Mouse (Mus musculus) bone marrow macrophage, adult 2 months (primary cell): Measurements from ENCODE around the gene Phgr1. TPM values are rescaled to one million over a fixed set of nuclear protein-coding genes. Genes with fewer than 3 reads are reported as not detected.

Experiments used
- H3K27ac ChIP-seq: 2 replicates; pipeline ENCODE4 v1.5.1; 2012; ENCODE audit warnings: low read depth, low read length; ENCODE audit not compliant: insufficient read depth
- H3K4me1 ChIP-seq: 2 replicates; pipeline ENCODE4 v1.6.1; 2012; ENCODE audit warnings: low read length; ENCODE audit not compliant: control insufficient read depth, insufficient read depth
- H3K4me3 ChIP-seq: 2 replicates; pipeline ENCODE4 v1.5.1; 2012; ENCODE audit warnings: mild to moderate bottlenecking, low read length, moderate library complexity; ENCODE audit not compliant: insufficient read depth
- CTCF ChIP-seq: IDR thresholded peaks from 2 replicates; pipeline ENCODE4 v1.5.1; 2012; ENCODE audit warnings: low read depth, mild to moderate bottlenecking, low read length, moderate library complexity
- POLR2A ChIP-seq: IDR thresholded peaks from 2 replicates; pipeline ENCODE4 v1.6.1; 2012; ENCODE audit warnings: mild to moderate bottlenecking, low read depth, low read length, borderline replicate concordance
- polyA plus RNA-seq: library from polyadenylated mRNA; stranded (reverse); fragments of >200 nt; gene quantifications from 2 replicates; pipeline ENCODE4 v1.2.4, GENCODE M21; 2012; ENCODE audit not compliant: missing spikeins, insufficient read depth, insufficient read length

The Phgr1 gene
- polyA plus RNA-seq, 1 experiment, result not detected

DNA sequence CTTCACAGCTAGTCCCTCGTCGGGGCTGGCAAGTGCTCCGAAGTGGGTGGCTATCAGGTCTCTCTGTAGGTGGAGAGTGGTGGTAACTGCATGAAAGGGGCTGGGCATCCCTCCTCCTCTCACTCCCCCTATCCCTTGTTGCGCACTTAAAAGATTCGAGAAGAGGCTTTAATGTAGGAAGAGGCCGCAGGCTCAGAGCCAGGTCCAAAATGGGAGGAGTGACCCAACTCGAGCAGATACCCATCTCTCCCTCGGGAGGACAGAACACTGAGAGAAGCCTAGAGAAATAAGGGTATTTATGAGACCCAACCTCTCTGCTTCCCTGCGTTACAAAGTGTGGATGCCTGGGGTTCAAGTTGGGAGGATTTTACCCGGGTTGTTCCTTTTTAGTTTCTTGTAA lies 6.5 kb downstream of the Phgr1 start:
- Histone ChIP-seq H3K27ac (no peak overlapping the region), H3K4me1 (0 out of 2 replicates have a peak, but pooled peaks cover 2% of the 10 kb centered on the region), H3K4me3 (peak overlapping the region; percentile 17; the same call in 1 of the 2 replicates)
- TF ChIP-seq POLR2A (no peak), CTCF (no peak)

DNA sequence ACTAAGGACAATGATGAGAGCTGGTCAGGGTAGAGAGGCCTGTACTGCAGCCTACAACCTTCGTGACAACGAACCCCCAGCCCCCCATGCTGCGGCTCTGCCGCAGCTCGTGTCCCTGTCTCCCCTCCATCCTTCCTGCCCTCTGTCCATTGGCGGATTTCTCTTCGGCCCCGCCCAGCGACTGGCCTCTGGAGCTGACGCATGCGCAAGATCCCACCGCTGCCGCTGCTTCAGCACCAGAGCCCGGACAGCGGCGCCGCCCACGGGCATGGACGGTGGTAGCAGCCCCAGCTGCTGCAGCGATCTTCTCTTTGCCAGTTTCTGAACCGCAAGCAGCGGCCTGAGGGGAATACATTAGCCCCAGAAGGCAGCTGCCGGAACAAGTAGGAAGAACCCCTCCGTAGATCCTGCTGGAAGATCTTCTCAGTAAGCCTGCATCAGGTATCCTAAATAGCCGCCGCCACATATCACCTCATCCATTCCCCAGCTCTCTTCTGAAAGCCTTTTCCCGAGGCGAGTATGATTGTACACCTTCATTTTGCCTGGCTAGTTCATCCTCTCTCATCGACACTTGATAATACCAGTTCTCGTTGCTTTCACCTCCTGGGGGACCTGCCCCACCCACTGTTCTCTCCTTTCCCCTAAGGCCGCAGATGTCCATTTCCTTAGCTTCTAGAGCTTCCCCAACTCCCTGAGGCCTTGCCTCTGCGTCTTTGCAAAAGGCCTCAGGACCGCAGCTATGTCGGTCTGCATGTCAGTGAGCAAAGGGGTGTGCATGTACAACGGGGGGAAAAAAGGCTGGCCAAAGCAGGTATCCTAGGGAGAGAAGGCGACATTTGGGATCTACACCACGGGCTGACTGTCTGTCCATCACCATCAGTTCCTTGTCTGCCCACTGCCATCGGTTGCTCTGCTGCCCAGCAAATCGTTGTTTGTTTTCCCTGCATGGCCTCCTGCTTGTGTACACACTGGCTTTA lies 7.2 kb downstream of the Phgr1 start, which contains the start of gene Disp2:
Gene Disp2, plus strand, starts transcription at position 216 of the 977 bp plus-strand sequence.
- H3K27ac ChIP-seq, result no peak within 1 kb of the TSS
- TF ChIP-seq POLR2A (no peak), CTCF (no peak)
- H3K4me1 ChIP-seq, result 0 out of 2 replicates have a peak, but pooled peaks cover 2% of the 10 kb centered on the region
- H3K4me3 ChIP-seq, result peak within 1 kb of the TSS; percentile 17; the same call in 1 of the 2 replicates

DNA sequence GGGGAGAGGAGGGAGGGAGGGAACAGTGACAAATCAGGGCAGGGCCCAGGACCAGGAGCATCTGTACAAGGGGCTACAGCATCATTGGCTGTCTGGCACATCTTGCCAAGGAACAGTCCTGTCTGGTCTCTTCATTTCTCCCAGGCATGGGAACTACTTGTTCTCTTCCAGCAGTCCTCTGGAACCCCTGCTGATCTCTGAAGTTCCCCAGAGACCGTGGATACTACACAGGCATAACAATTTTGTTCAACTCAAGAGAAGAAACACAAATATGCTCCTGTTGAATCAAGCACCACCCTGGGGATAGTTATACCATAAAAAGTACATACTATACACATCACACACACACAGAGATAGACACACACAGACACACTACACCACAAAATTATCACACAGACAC lies 8.5 kb downstream of the Phgr1 start:
- Histone ChIP-seq H3K4me1 (0 out of 2 replicates have a peak, but pooled peaks cover 2% of the 10 kb centered on the region), H3K27ac (no peak overlapping the region), H3K4me3 (no peak overlapping the region)
- TF ChIP-seq POLR2A, result no peak
- no peak for TF ChIP-seq CTCF

DNA sequence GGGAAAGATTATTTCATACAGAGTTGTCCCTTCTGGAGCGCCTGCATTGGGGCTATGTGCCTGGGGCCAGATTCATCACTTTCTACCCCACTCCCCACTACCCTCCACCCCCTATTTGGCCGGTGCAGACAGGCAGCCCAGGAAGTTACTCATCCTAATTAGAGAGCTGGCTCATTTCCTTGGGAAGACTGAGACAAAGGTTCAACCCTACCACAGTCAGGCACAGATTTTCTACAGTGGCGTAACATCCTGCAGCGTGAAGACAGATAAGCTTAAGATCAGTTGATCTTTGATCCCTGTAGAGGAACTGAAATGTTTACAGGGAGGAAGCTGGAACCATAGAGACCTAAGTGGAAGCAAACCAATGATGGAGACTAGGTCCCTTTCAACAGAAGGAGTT lies 9.7 kb downstream of the Phgr1 start:
- 0 out of 2 replicates have a peak, but pooled peaks cover 2% of the 10 kb centered on the region for H3K4me1 ChIP-seq
- H3K27ac ChIP-seq, result no peak overlapping the region
- TF ChIP-seq POLR2A (no peak), CTCF (no peak)
- no peak overlapping the region for H3K4me3 ChIP-seq

DNA sequence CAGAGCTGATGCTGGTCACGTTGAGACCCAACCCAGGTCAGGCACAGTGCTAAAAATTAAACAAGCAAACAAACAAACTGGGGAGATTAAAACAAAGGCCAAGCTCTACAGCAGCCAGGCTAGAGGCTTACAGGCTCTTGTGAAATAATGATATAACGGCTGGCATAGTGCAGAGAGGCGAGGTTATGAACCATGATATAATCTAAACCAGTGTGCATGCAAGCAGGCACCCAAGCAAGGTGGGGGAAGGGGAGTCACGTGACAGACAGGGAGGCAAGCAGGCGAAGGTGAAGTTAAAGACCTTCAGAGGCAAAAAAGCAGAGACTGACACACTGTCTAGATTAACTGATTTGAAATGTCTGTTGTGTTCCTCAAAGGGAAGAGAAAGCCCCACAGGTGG lies 10.5 kb downstream of the Phgr1 start:
- no peak overlapping the region for H3K4me3 ChIP-seq
- TF ChIP-seq POLR2A (no peak), CTCF (no peak)
- H3K4me1 ChIP-seq, result 0 out of 2 replicates have a peak, but pooled peaks cover 2% of the 10 kb centered on the region
- H3K27ac ChIP-seq, result no peak overlapping the region

DNA sequence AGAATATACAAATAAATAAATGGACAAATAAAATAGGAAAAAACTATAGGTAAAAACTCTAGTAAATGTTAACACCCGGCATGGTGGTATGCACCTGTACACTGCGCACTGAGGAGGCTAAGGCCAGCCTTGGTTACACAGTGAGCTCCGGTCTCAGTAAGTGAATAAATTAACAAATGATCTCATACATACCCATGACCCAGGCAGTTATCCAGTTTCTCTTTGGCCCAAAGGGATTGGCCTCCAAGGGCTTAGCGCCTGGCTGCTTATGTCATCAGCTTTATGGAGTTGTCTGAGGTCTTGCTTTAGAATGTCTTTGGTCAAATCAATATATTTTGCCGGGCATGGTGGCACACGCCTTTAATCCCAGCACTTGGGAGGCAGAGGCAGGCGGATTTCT lies 11.1 kb downstream of the Phgr1 start:
- H3K4me1 ChIP-seq, result 0 out of 2 replicates have a peak, but pooled peaks cover 2% of the 10 kb centered on the region
- no peak overlapping the region for H3K4me3 ChIP-seq
- no peak overlapping the region for H3K27ac ChIP-seq
- TF ChIP-seq CTCF, result no peak
- no peak for TF ChIP-seq POLR2A

DNA sequence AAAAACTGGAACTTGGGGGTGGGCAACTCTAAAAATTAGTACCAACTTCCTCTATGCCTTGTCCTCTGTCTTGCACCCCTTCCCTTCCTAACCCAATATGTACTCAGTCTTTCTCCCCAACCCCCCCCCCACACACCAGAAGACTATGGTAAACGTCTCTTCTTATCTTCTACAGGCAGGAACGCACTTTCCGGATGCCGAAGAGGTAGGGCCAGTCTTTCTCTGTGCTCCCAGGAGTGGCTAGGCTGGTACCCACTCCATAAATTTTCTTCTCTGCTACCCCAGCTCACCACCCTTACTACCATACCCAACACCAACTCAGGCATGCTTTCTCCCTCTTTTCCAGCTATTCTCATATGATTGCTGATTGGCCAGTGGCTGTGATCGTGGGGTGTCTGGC lies 14.0 kb downstream of the Phgr1 start:
- TF ChIP-seq POLR2A (no peak), CTCF (no peak)
- H3K4me3 ChIP-seq, result no peak overlapping the region
- no peaks in the 10 kb centered on the region for H3K4me1 ChIP-seq
- no peak overlapping the region for H3K27ac ChIP-seq

DNA sequence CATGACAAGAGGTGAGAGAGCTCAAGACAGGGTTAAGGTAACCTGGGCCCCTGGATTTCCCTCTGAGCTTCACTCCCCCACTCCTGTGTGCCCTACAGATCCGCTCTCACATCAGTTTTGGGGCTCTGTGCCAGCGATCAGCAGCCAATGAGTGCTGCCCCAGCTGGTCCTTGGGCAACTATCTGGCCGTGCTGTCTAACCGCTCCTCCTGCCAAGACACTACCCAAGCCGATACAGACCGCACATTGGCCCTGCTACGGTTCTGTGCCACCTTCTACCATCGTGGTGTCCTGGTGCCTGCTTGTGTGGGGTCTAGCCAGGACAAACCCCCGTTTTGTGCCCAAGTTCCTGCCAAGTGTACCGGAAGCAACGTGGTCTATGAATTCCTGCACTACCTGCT lies 16.9 kb downstream of the Phgr1 start:
- TF ChIP-seq POLR2A (no peak), CTCF (no peak)
- Histone ChIP-seq H3K4me3 (no peak overlapping the region), H3K27ac (no peak overlapping the region), H3K4me1 (no peaks in the 10 kb centered on the region)

DNA sequence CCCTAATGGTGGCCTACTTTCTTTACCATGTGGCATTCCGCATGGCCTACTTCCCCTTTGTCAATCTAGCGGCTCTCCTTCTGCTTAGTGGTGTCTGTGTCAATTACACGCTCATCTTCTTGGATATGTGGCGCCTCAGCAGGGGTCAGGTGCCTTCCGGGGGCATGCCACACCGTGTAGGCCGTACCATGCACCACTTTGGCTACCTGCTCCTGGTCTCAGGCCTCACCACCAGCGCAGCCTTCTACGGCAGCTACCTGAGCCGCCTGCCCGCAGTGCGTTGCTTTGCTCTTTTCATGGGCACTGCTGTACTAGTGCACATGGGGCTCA lies 17.6 kb downstream of the Phgr1 start:
- no peak overlapping the region for H3K4me3 ChIP-seq
- no peaks in the 10 kb centered on the region for H3K4me1 ChIP-seq
- no peak overlapping the region for H3K27ac ChIP-seq
- TF ChIP-seq POLR2A (no peak), CTCF (no peak)
